Mouse (Mus musculus): Measurements from ENCODE around the gene Sox6.

DNA sequence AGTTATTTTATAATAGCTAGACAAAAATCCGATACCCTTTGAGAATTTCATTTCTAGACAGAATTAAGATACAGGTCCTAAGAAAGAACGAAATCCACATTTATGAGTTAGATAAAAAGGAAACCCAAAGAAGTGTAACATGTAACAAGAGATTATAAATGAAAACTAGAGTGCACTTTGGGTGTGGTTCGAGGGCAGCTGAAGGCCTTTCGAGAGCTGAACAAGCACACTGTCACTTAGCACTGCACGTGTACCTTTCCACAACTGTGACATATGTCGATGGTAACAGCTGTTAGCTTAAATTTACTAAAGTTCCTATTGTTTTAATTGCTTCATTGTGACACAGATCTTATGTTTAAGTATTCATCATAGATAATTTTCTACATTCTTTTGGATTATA is 142.8 kb downstream of the Sox6 start:
- TF ChIP-seq POLR2A (IDR thresholded peaks at IDR 0.05; ENCODE audit: low read depth, low read length): no peak
- no peak for TF ChIP-seq CTCF (IDR thresholded peaks at IDR 0.05; ENCODE audit: extremely low read depth, insufficient read depth, insufficient read length, insufficient replicate concordance)
